Mouse (Mus musculus): ENCODE data around the gene Gm9736.
"Not testable (repeated sequence)": the region's sequence is repeated elsewhere in the genome, so short reads cannot be mapped to it uniquely, and the experiment has no call there.

Gm9736 gene

DNA sequence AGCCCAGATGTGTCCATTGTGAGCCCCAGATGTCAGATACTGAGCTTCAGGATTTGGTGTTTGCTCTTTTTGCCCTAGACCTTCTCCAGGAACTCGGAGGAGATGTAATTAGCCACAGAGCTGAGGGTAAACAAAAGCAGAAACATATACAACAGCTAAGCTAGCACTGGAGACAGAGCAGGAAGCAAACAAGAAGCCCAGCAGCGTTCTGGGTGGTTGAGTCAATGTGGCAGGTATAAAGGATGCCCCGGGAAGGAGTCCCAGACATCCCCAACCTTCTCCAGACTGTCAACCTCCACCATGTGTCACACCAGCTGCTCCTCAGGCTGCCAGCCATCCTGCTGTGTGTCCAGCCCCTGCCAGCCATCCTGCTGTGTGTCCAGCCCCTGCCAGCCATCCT, 25.0 kb downstream of the Gm9736 start, which contains the start of gene Gm10100:
TSS of gene Gm10100 (plus strand) at position 301 of the 400 bp plus-strand sequence.
- DNase-seq (ENCODE audit: low spot score in 2 of 2), result no peak

DNA sequence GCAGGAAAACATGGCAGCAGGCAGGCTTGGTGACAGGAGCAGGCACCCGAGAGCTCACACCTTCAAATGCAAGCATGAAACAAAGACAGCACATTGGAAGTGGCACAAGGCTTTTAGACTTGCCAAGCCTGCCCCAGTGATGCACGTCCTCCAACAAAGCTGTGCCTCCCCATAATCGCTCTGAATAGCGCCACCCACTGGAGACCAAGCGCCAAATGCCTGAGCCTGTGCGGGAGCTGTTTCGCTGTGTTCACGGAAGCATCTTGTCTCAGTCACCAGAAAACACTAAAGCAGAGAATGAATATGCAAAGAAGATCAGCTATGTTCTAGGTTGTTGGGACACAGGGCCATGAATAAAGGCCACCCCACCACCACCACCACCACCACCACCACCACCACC, 26.3 kb downstream of the Gm9736 start:
- no peak for DNase-seq (ENCODE audit: low spot score in 2 of 2)

DNA sequence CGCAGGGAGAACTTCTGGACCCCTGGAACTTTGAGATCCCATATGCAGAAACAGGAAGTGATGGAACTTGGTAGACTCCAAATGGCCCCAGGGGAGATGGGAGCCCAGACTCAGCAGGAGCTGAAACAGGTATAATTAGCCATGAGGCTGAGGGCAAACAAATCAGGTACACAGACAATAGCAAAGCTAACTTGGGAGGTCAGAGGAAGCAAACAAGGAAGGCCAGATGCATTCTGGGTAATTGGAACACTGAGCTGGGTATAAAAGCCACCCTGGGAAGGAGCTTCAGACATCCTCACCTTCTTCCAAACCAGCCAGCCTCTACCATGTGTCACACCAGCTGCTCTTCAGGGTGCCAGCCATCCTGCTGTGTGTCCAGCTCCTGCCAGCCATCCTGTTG, 30.9 kb downstream of the Gm9736 start, which contains the start of gene Krtap12-1:
TSS of gene Krtap12-1 (plus strand) at position 301 of the 400 bp plus-strand sequence.
- not testable (repeated sequence) for DNase-seq (ENCODE audit: low spot score in 2 of 2)

DNA sequence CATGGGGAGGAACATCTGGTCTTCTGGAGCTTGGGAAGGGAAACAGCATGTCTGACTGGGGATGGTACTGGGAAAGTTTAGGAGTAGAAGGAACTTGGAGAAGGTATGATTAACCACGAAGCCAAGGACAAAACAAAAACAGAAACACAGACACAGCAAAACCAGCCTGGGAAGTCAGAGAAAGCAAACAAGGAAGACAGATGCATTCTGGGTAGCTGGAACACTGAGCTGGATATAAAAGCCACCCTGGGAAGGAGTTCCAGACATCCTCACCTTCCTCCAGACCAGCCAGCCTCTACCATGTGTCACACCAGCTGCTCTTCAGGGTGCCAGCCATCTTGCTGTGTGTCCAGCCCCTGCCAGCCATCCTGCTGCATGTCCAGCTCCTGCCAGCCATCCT, 35.6 kb downstream of the Gm9736 start, which contains the start of gene Gm10142:
TSS of gene Gm10142 (plus strand) at position 301 of the 400 bp plus-strand sequence.
- DNase-seq (ENCODE audit: low spot score in 2 of 2), result no peak

DNA sequence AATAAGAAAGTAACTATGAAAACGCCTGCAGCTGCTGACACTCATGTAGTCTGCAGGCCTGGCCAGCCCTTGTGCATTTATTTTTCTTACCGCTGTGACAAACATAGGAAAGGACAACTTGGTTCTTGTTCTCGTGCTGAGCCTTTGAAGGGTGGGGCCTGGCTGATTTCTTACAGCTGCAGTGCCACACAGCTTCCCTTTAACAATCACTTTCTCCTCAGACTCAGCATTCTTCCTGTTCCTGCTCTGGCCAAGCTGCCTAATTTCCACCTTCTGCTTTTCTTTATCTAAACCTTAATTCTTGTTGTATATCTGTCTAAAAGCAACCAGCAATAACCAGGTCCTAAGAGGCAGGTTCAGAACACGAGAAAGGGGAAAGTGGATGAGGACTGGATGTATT, 37.4 kb downstream of the Gm9736 start:
- no peak for DNase-seq (ENCODE audit: low spot score in 2 of 2)

DNA sequence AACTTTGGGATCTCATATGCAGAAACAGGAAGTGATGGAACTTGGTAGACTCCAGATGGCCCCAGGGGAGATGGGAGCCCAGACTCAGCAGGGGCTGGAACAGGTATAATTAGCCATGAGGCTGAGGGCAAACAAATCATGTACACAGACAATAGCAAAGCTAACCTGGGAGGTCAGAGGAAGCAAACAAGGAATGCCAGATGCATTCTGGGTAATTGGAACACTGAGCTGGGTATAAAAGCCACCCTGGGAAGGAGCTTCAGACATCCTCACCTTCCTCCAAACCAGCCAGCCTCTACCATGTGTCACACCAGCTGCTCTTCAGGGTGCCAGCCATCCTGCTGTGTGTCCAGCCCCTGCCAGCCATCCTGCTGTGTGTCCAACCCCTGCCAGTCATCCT, 40.0 kb downstream of the Gm9736 start, which contains the start of gene Gm10024:
TSS of gene Gm10024 (plus strand) at position 301 of the 400 bp plus-strand sequence.
- DNase-seq (ENCODE audit: low spot score in 2 of 2), result not testable (repeated sequence)

DNA sequence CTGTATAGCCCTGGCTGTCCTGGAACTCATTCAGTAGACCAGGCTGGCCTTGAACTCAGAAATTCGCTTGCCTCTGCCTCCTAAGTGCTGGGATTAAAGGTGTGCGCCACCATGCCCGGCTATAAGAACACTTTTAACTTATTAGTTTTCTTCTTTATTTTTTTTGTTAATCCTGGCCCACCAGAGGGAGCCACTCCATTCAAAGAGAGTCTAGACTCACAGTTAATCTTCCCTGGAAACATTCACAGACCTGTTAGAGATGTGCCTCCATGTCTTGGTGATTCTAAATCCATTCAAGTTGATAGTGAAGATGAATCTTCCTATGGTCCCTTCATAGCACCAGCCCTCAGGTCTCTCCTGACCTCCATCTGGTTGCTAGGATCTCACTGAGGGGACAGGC, 41.3 kb downstream of the Gm9736 start:
- no peak for DNase-seq (ENCODE audit: low spot score in 2 of 2)

DNA sequence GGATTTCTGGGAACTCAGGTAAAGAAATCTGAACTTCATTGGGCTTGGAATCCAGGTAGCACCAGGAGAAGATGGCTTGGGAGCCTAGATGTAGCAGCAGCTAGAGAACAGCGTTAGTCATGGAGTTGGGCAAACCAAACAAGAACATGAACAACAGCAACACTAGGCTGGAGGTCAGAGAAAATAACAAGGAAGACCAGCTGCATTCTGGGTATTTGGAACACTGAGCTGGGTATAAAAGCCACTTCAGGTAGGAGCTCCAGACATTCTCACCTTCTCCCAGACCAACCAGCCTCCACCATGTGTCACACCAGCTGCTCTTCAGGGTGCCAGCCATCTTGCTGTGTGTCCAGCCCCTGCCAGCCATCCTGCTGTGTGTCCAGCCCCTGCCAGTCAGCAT, 44.8 kb downstream of the Gm9736 start, which contains the start of gene Gm10272:
TSS of gene Gm10272 (plus strand) at position 301 of the 400 bp plus-strand sequence.
- no peak for DNase-seq (ENCODE audit: low spot score in 2 of 2)
